Comparison of ENCODE assay signal across 24 mouse cellular contexts in genomic region chr4:152928422-152928985, GRCm38 (mm10).
DNase-seq lines count a peak whose midpoint lies in the region; ATAC-seq lines count a peak whose summit lies in the region.
"Had no signal": no experiment of that assay in that cellular context is flagged by ENCODE, and none has a peak within 500 bp of the region (broad histone marks: within the 10 kb centered on the region; RNA-seq: fewer than 3 reads in every experiment).

No protein-coding gene starts in this region.

- ATAC-seq in megakaryocyte, adult 5-6 weeks (ENCODE audit: poor library complexity, severe bottlenecking) = no peak
- ATAC-seq in intestine, embryonic 15.5 days = peak; percentile 83
- peak; percentile 81 for ATAC-seq in intestine, embryonic 16.5 days
- ATAC-seq: forebrain, embryonic 14.5 days had no signal

- no peaks in the 10 kb centered on the region for H3K36me3 ChIP-seq in megakaryocyte, embryonic 14.5 days (replicated peaks; ENCODE audit: low read length)
- H3K36me3 ChIP-seq in intestine, embryonic 15.5 days = no peaks in the 10 kb centered on the region
- H3K36me3 ChIP-seq in intestine, embryonic 16.5 days (ENCODE audit: control insufficient read depth, insufficient read depth, low read length) = no peaks in the 10 kb centered on the region
- no peaks in the 10 kb centered on the region for H3K36me3 ChIP-seq in hindbrain, embryonic 10.5 days
- H3K36me3 ChIP-seq: embryonic facial prominence, embryonic 13.5 days; embryonic facial prominence, embryonic 15.5 days; forebrain, embryonic 10.5 days; forebrain, embryonic 12.5 days had no signal

- H3K27ac ChIP-seq in intestine, embryonic 15.5 days = no peak overlapping the region
- no peak overlapping the region for H3K27ac ChIP-seq in intestine, embryonic 16.5 days (ENCODE audit: low read length)
- H3K27ac ChIP-seq in hindbrain, embryonic 10.5 days = no peak overlapping the region
- H3K27ac ChIP-seq: embryonic facial prominence, embryonic 13.5 days; embryonic facial prominence, embryonic 15.5 days; forebrain, embryonic 10.5 days; forebrain, embryonic 12.5 days had no signal

- peak; percentile 8 to 15 for DNase-seq in kidney, adult 8-10 months
- DNase-seq in kidney, adult 11 months = no peak
- DNase-seq in hindbrain, embryonic 10.5 days (ENCODE audit: low spot score) = no peak
- DNase-seq in lung, postnatal 25 days (ENCODE audit: low spot score) = no peak
- DNase-seq: adrenal gland, adult 2 months; adrenal gland, postnatal 10 days; adrenal gland, postnatal 25 days; cerebellum, adult 11 months; cerebellum, adult 18-20 months; cerebellum, adult 8-10 months; cerebellum, adult 9-11 months; cerebellum, postnatal 14 days; cerebellum, postnatal 36 days; embryo, embryonic 11 days had no signal

- H3K4me3 ChIP-seq in megakaryocyte, embryonic 14.5 days (replicated peaks) = peak overlapping the region; percentile 59
- H3K4me3 ChIP-seq in intestine, embryonic 15.5 days (replicated peaks) = no peak overlapping the region
- no peak overlapping the region for H3K4me3 ChIP-seq in intestine, embryonic 16.5 days (ENCODE audit: low read length)
- no peak overlapping the region for H3K4me3 ChIP-seq in hindbrain, embryonic 10.5 days
- H3K4me3 ChIP-seq: embryonic facial prominence, embryonic 13.5 days; embryonic facial prominence, embryonic 15.5 days; erythroblast, embryonic 14.5 days; forebrain, embryonic 10.5 days; forebrain, embryonic 12.5 days had no signal

- H3K9ac ChIP-seq in intestine, embryonic 15.5 days = no peak overlapping the region
- H3K9ac ChIP-seq in intestine, embryonic 16.5 days (ENCODE audit: low read depth, low read length) = no peak overlapping the region
- H3K9ac ChIP-seq: embryonic facial prominence, embryonic 13.5 days; embryonic facial prominence, embryonic 15.5 days; forebrain, embryonic 12.5 days had no signal

- no peaks in the 10 kb centered on the region for H3K4me1 ChIP-seq in megakaryocyte, embryonic 14.5 days
- H3K4me1 ChIP-seq in intestine, embryonic 15.5 days (replicated peaks) = 0 out of 2 replicates have a peak, but pooled peaks cover 2% of the 10 kb centered on the region
- peaks cover 5% of the 10 kb centered on the region; the same call in 1 of the 2 replicates for H3K4me1 ChIP-seq in intestine, embryonic 16.5 days (ENCODE audit: control insufficient read depth, insufficient read depth, low read length)
- H3K4me1 ChIP-seq in hindbrain, embryonic 10.5 days (replicated peaks) = peaks cover 14% of the 10 kb centered on the region
- H3K4me1 ChIP-seq: embryonic facial prominence, embryonic 13.5 days; embryonic facial prominence, embryonic 15.5 days had no signal

- H3K4me2 ChIP-seq in intestine, embryonic 15.5 days (replicated peaks) = no peak overlapping the region
- no peak overlapping the region for H3K4me2 ChIP-seq in intestine, embryonic 16.5 days (ENCODE audit: low read depth, low read length)
- H3K4me2 ChIP-seq: embryonic facial prominence, embryonic 13.5 days; embryonic facial prominence, embryonic 15.5 days; forebrain, embryonic 12.5 days had no signal

- WGBS in intestine, embryonic 15.5 days = 41% methylated on average over 5 of the region's 5 CpGs
- 39% methylated on average over 5 of the region's 5 CpGs for WGBS in intestine, embryonic 16.5 days
- WGBS in hindbrain, embryonic 10.5 days = 72% methylated on average over 5 of the region's 5 CpGs

- H3K9me3 ChIP-seq in megakaryocyte, embryonic 14.5 days = peaks cover 76% of the 10 kb centered on the region
- no peaks in the 10 kb centered on the region for H3K9me3 ChIP-seq in intestine, embryonic 15.5 days
- H3K9me3 ChIP-seq in intestine, embryonic 16.5 days (ENCODE audit: control insufficient read depth, low read length) = no peaks in the 10 kb centered on the region
- peaks cover 10% of the 10 kb centered on the region; the same call in 1 of the 2 replicates for H3K9me3 ChIP-seq in hindbrain, embryonic 10.5 days
- H3K9me3 ChIP-seq: embryonic facial prominence, embryonic 13.5 days; embryonic facial prominence, embryonic 15.5 days; forebrain, embryonic 12.5 days had no signal

- no peaks in the 10 kb centered on the region for H3K27me3 ChIP-seq in megakaryocyte, embryonic 14.5 days (replicated peaks)
- H3K27me3 ChIP-seq in intestine, embryonic 15.5 days (replicated peaks) = no peaks in the 10 kb centered on the region
- no peaks in the 10 kb centered on the region for H3K27me3 ChIP-seq in intestine, embryonic 16.5 days (replicated peaks; ENCODE audit: control insufficient read depth, insufficient read depth, low read length)
- no peaks in the 10 kb centered on the region for H3K27me3 ChIP-seq in hindbrain, embryonic 10.5 days (ENCODE audit: insufficient read depth, poor library complexity, severe bottlenecking)
- H3K27me3 ChIP-seq: embryonic facial prominence, embryonic 13.5 days; embryonic facial prominence, embryonic 15.5 days had no signal

Comparison
In these comparisons a context has a peak if more than half of its experiments do, and no peak if none do; other contexts are left out.
1. DNase-seq: peak in kidney, adult 8-10 months (2 of 2); none in kidney, adult 11 months (single experiment), hindbrain, embryonic 10.5 days (single experiment) and lung, postnatal 25 days (single experiment).